Mouse (Mus musculus): ENCODE measurements around the gene Il1f5. TPM values are rescaled to one million over a fixed set of nuclear protein-coding genes. Genes with fewer than 3 reads are reported as not detected.

Il1f5 gene
- polyA plus RNA-seq (2017; shearing (Covaris generic)), result not detected

DNA sequence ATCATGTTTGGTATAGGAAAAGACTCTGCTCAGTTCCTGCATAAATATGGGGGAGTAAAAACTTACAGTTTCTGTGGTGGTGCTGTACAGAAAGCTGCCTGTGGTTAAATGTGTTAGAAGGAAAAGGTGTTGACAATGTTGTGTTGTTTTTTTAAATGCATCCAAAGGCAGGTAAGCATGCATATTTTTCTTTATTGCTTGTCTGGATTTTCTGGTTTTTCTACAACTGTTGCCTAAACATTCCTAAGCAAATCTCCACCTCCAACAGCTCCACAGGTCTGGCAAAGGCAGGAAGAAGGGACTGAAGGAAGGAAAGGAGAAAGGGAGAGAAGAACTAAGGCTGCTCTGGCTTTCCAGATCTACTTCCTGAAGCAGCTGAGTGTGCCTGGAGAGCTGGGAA, at the start of gene Il1f5:
Gene Il1f5, plus strand, starts transcription at position 301 of the 400 bp plus-strand sequence.

DNA sequence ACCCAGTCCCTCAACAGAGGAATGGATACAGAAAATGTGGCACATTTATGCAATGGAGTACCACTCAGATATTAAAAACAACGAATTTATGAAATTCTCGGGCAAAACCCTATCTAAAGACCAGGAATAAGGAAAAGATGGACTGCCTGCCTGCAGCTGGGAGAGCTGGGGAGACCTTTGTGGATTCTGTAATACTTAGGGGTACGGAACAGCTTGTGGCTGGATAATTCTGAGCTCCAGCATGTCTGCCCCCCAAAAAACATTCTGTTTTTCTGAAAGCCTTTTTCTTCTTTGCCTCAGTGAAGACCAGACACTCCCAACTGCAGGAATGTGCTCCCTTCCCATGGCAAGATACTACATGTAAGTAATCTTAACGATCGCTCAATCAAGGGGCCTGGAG, 14.1 kb downstream of the Il1f5 start, which contains the start of gene Il1f10:
Gene Il1f10, plus strand, starts transcription at position 301 of the 400 bp plus-strand sequence.

Other genes starting within 250 kb of the Il1f5 start
- gene Hnmt, start 227.6 kb upstream of the Il1f5 start, polyA plus RNA-seq (2017; shearing (Covaris generic)), result not detected
- not detected for gene Tbpl2, start 180.4 kb upstream of the Il1f5 start, polyA plus RNA-seq (2017; shearing (Covaris generic))
- not detected for gene Il1f8, start 123.8 kb upstream of the Il1f5 start, polyA plus RNA-seq (2017; shearing (Covaris generic))
- gene Il1f9, start 90.5 kb upstream of the Il1f5 start, polyA plus RNA-seq (2017; shearing (Covaris generic)), result under 1 TPM in 1 of 2 experiments, not detected in 1; 0.29 TPM
- not detected for gene Il1f6, start 61.5 kb upstream of the Il1f5 start, polyA plus RNA-seq (2017; shearing (Covaris generic))
- not detected for gene Il1f10, start 14.2 kb downstream of the Il1f5 start, polyA plus RNA-seq (2017; shearing (Covaris generic))
- 1 to 10 TPM; 1.8 to 2.4 TPM for gene Il1rn, start 59.9 kb downstream of the Il1f5 start, polyA plus RNA-seq (2017; shearing (Covaris generic))
- 100 to 1,000 TPM in 1 of 2 experiments, 10 to 100 TPM in 1; 64.7 to 137 TPM for gene Psd4, start 90.6 kb downstream of the Il1f5 start, polyA plus RNA-seq (2017; shearing (Covaris generic))
- not detected for gene Pax8, start 198.6 kb downstream of the Il1f5 start, polyA plus RNA-seq (2017; shearing (Covaris generic))

All from activated CD4-positive, CD25-positive, alpha-beta regulatory T cell (primary cell).